ENCODE assay signal across 10 mouse cellular contexts in genomic region chr11:95038818-95039655, GRCm38 (mm10). TPM values are rescaled to one million over a fixed set of nuclear protein-coding genes. Genes with fewer than 3 reads are reported as not detected.
DNase-seq lines count a peak whose midpoint lies in the region; ATAC-seq and TF ChIP-seq lines count a peak whose summit lies in the region.
"Had no signal": no experiment of that assay in that cellular context is flagged by ENCODE, and none has a peak within 500 bp of the region (broad histone marks: within the 10 kb centered on the region; RNA-seq: fewer than 3 reads in every experiment).

No protein-coding gene starts in this region.

- 84% methylated on average over 13 of the region's 13 CpGs for WGBS in hindbrain, embryonic 13.5 days
- WGBS in hindbrain, embryonic 16.5 days: 84% methylated on average over 13 of the region's 13 CpGs
- 20% methylated on average over 13 of the region's 13 CpGs for WGBS in cerebellum, adult 2 months
- WGBS in kidney, postnatal 0 days: 78% methylated on average over 13 of the region's 13 CpGs

- H3K9ac ChIP-seq in hindbrain, embryonic 13.5 days: peak overlapping the region; percentile 82; the same call in 1 of the 2 replicates
- no peak overlapping the region for H3K9ac ChIP-seq in hindbrain, embryonic 16.5 days (ENCODE audit: low read depth, low read length)
- no peak overlapping the region for H3K9ac ChIP-seq in ES-E14 (ENCODE audit: insufficient read depth, low read depth, low read length, poor library complexity, severe bottlenecking)
- H3K9ac ChIP-seq in kidney, postnatal 0 days (ENCODE audit: low read depth, low read length): no peak overlapping the region

- DNase-seq in ES-E14 (ENCODE audit: low read depth, low spot score): no peak
- DNase-seq in cerebellum, adult 2 months: peak; percentile 45 to 55
- no peak for DNase-seq in kidney, postnatal 0 days (ENCODE audit: low spot score)
- DNase-seq in embryo, embryonic 9.5 days (ENCODE audit: extremely low spot score): no peak
- no peak for DNase-seq in natural killer cell, adult 2 months (ENCODE audit: low spot score in 2 of 2)
- DNase-seq: gastrocnemius, postnatal 10 days; heart, postnatal 4 days; layer of hippocampus, adult 9-11 months had no signal

- no peak for TF ChIP-seq CTCF in cerebellum, adult 2 months (IDR thresholded peaks at IDR 0.05; ENCODE audit: borderline replicate concordance, insufficient read depth, low read depth, low read length)
- no peak for TF ChIP-seq CTCF in kidney, postnatal 0 days (IDR thresholded peaks at IDR 0.05; ENCODE audit: low read depth)

- no peak for ATAC-seq in hindbrain, embryonic 13.5 days (ENCODE audit: low FRiP score)
- no peak for ATAC-seq in hindbrain, embryonic 16.5 days
- ATAC-seq in kidney, postnatal 0 days (replicated peaks; ENCODE audit: low FRiP score, low read depth): no peak

- TF ChIP-seq POLR2A in cerebellum, adult 2 months (IDR thresholded peaks at IDR 0.05; ENCODE audit: borderline replicate concordance, insufficient read depth, low read length): no peak

- H3K36me3 ChIP-seq in hindbrain, embryonic 13.5 days: peaks cover 5% of the 10 kb centered on the region
- no peaks in the 10 kb centered on the region for H3K36me3 ChIP-seq in hindbrain, embryonic 16.5 days (ENCODE audit: control insufficient read depth, insufficient read depth, low read length)
- no peaks in the 10 kb centered on the region for H3K36me3 ChIP-seq in ES-E14 (ENCODE audit: control insufficient read depth, insufficient read depth, low read length, poor library complexity, severe bottlenecking)
- H3K36me3 ChIP-seq in kidney, postnatal 0 days (ENCODE audit: insufficient read depth, low read length): peaks cover 13% of the 10 kb centered on the region; the same call in 1 of the 2 replicates

- H3K9me3 ChIP-seq in hindbrain, embryonic 13.5 days: no peaks in the 10 kb centered on the region
- no peaks in the 10 kb centered on the region for H3K9me3 ChIP-seq in hindbrain, embryonic 16.5 days (ENCODE audit: control insufficient read depth, low read length)
- no peaks in the 10 kb centered on the region for H3K9me3 ChIP-seq in ES-E14 (ENCODE audit: control insufficient read depth, insufficient read depth, low read depth, low read length)
- H3K9me3 ChIP-seq in kidney, postnatal 0 days (replicated peaks; ENCODE audit: low read length): no peaks in the 10 kb centered on the region

- H3K4me1 ChIP-seq in hindbrain, embryonic 13.5 days (replicated peaks): peaks cover 24% of the 10 kb centered on the region
- peaks cover 19% of the 10 kb centered on the region for H3K4me1 ChIP-seq in hindbrain, embryonic 16.5 days (ENCODE audit: control insufficient read depth, insufficient read depth, low read depth, low read length)
- H3K4me1 ChIP-seq in ES-E14 (ENCODE audit: control insufficient read depth in 2 of 2, insufficient read depth in 2 of 2, low read length in 2 of 2, poor library complexity in 1 of 2): peaks cover 6 to 11% of the 10 kb centered on the region in 2 experiments
- H3K4me1 ChIP-seq in cerebellum, adult 2 months (ENCODE audit: control insufficient read depth, insufficient read depth, low read length): peaks cover 54% of the 10 kb centered on the region
- peaks cover 13% of the 10 kb centered on the region; the same call in 1 of the 2 replicates for H3K4me1 ChIP-seq in kidney, postnatal 0 days (replicated peaks; ENCODE audit: insufficient read depth, low read length)

- in situ Hi-C loops in ES-E14 (cut with MboI; ENCODE audit: low sequenced_read_pairs in 2 of 2, unreplicated experiment in 2 of 2): no loop called here

- no peak overlapping the region for H3K4me3 ChIP-seq in hindbrain, embryonic 13.5 days
- no peak overlapping the region for H3K4me3 ChIP-seq in hindbrain, embryonic 16.5 days (ENCODE audit: low read length)
- H3K4me3 ChIP-seq in ES-E14 (ENCODE audit: insufficient read depth in 1 of 2, low read depth in 1 of 2, low read length in 2 of 2, poor library complexity in 1 of 2, severe bottlenecking in 1 of 2): no peak overlapping the region
- H3K4me3 ChIP-seq in cerebellum, adult 2 months (replicated peaks; ENCODE audit: insufficient read depth, low read depth, low read length): peak overlapping the region; percentile 80
- H3K4me3 ChIP-seq in kidney, postnatal 0 days (replicated peaks; ENCODE audit: low read depth, low read length): no peak overlapping the region

- no peak overlapping the region for H3K27ac ChIP-seq in hindbrain, embryonic 13.5 days
- no peak overlapping the region for H3K27ac ChIP-seq in hindbrain, embryonic 16.5 days (ENCODE audit: low read depth, low read length)
- H3K27ac ChIP-seq in ES-E14 (ENCODE audit: insufficient read depth, low read depth, low read length, poor library complexity, severe bottlenecking): no peak overlapping the region
- peak overlapping the region; percentile 100 for H3K27ac ChIP-seq in cerebellum, adult 2 months (ENCODE audit: insufficient read depth, low read length)
- peak overlapping the region; percentile 90 for H3K27ac ChIP-seq in kidney, postnatal 0 days

- no peak overlapping the region for H3K4me2 ChIP-seq in hindbrain, embryonic 13.5 days
- H3K4me2 ChIP-seq in hindbrain, embryonic 16.5 days (ENCODE audit: low read length): no peak overlapping the region
- H3K4me2 ChIP-seq in kidney, postnatal 0 days (ENCODE audit: low read length): no peak overlapping the region

- H3K27me3 ChIP-seq in hindbrain, embryonic 13.5 days: 0 out of 2 replicates have a peak, but pooled peaks cover 5% of the 10 kb centered on the region
- no peaks in the 10 kb centered on the region for H3K27me3 ChIP-seq in hindbrain, embryonic 16.5 days (replicated peaks; ENCODE audit: control insufficient read depth, insufficient read depth, low read length)
- no peaks in the 10 kb centered on the region for H3K27me3 ChIP-seq in cerebellum, adult 2 months (ENCODE audit: control insufficient read depth, insufficient read depth, low read length)
- H3K27me3 ChIP-seq in kidney, postnatal 0 days (ENCODE audit: insufficient read depth, low read length): no peaks in the 10 kb centered on the region

TF ChIP-seq in ES-E14, 5 proteins besides CTCF, POLR2A, EP300 and RAD21:
- TF ChIP-seq HCFC1 (IDR thresholded peaks at IDR 0.05; ENCODE audit: borderline replicate concordance, insufficient read depth, low read length) (no peak), MAFK (IDR thresholded peaks at IDR 0.05; ENCODE audit: insufficient read depth, low read depth, low read length) (0 out of 2 replicates have a peak, but pooled peaks have one; percentile 4)
TF ChIP-seq in ES-E14: peak in this region for 1.

RNA-seq across cellular contexts. Expression of gene Pdk2, which starts 2.1 kb away (rescaled TPM):
- 24.2 and 25.5 TPM in 2 replicates for polyA plus RNA-seq in hindbrain, embryonic 13.5 days (2015; fragmentation: Nextera tagmentation; extraction: Ambion mirVana)
- 34.6 and 42.1 TPM in 2 replicates for polyA plus RNA-seq in hindbrain, embryonic 16.5 days (2015; fragmentation: Nextera tagmentation; extraction: Ambion mirVana)
- 1.3 and 1.7 TPM in 2 replicates for total RNA-seq in ES-E14 (2012; rRNA removed)
- polyA plus RNA-seq in cerebellum, adult 2 months (2012; rRNA removed): 219 and 247 TPM in 2 replicates
- polyA plus RNA-seq in kidney, postnatal 0 days (2015; fragmentation: Nextera tagmentation; extraction: Ambion mirVana): 94.5 and 94.7 TPM in 2 replicates

RNA-seq across cellular contexts. Expression of gene Samd14, which starts 29.4 kb away (rescaled TPM):
- polyA plus RNA-seq in hindbrain, embryonic 13.5 days (2015; fragmentation: Nextera tagmentation; extraction: Ambion mirVana): 132 and 142 TPM in 2 replicates
- 160 and 181 TPM in 2 replicates for polyA plus RNA-seq in hindbrain, embryonic 16.5 days (2015; fragmentation: Nextera tagmentation; extraction: Ambion mirVana)
- total RNA-seq in ES-E14 (2012; rRNA removed): 0.53 and 0.89 TPM in 2 replicates
- 80.7 and 89.4 TPM in 2 replicates for polyA plus RNA-seq in cerebellum, adult 2 months (2012; rRNA removed)
- 13.1 and 14.5 TPM in 2 replicates for polyA plus RNA-seq in kidney, postnatal 0 days (2015; fragmentation: Nextera tagmentation; extraction: Ambion mirVana)

RNA-seq across cellular contexts. Expression of gene Itga3, which starts 37.6 kb away (rescaled TPM):
- 10.3 and 11.4 TPM in 2 replicates for polyA plus RNA-seq in hindbrain, embryonic 13.5 days (2015; fragmentation: Nextera tagmentation; extraction: Ambion mirVana)
- polyA plus RNA-seq in hindbrain, embryonic 16.5 days (2015; fragmentation: Nextera tagmentation; extraction: Ambion mirVana): 16.7 and 19.3 TPM in 2 replicates
- total RNA-seq in ES-E14 (2012; rRNA removed): 189 and 246 TPM in 2 replicates
- 49.4 and 55.5 TPM in 2 replicates for polyA plus RNA-seq in cerebellum, adult 2 months (2012; rRNA removed)
- polyA plus RNA-seq in kidney, postnatal 0 days (2015; fragmentation: Nextera tagmentation; extraction: Ambion mirVana): 24.4 and 26.1 TPM in 2 replicates

RNA-seq across cellular contexts. Expression of gene Ppp1r9b, which starts 48.2 kb away (rescaled TPM):
- polyA plus RNA-seq in hindbrain, embryonic 13.5 days (2015; fragmentation: Nextera tagmentation; extraction: Ambion mirVana): 16.9 and 17.3 TPM in 2 replicates
- 17.8 and 18.8 TPM in 2 replicates for polyA plus RNA-seq in hindbrain, embryonic 16.5 days (2015; fragmentation: Nextera tagmentation; extraction: Ambion mirVana)
- total RNA-seq in ES-E14 (2012; rRNA removed): 29.5 and 32.6 TPM in 2 replicates
- 149 and 153 TPM in 2 replicates for polyA plus RNA-seq in cerebellum, adult 2 months (2012; rRNA removed)
- polyA plus RNA-seq in kidney, postnatal 0 days (2015; fragmentation: Nextera tagmentation; extraction: Ambion mirVana): 10.3 and 10.6 TPM in 2 replicates

Comparison
In these comparisons a context has a peak if more than half of its experiments do, and no peak if none do; other contexts are left out.
1. H3K27ac ChIP-seq: peak in cerebellum, adult 2 months (single experiment) and kidney, postnatal 0 days (single experiment); none in hindbrain, embryonic 13.5 days (single experiment), hindbrain, embryonic 16.5 days (single experiment) and ES-E14 (single experiment).
2. DNase-seq: peak in cerebellum, adult 2 months (2 of 2); none in ES-E14 (single experiment), kidney, postnatal 0 days (single experiment), embryo, embryonic 9.5 days (single experiment) and natural killer cell, adult 2 months (0 of 2).